Mouse (Mus musculus) intestine, embryonic 15.5 days (tissue): ENCODE results near the gene Usp8. TPM values are rescaled to one million over a fixed set of nuclear protein-coding genes. Genes with fewer than 3 reads are reported as not detected.

Experiments
- ATAC-seq: fragments of 200-750 bp; cut with Nextera tagmentation; 2 replicates; pipeline ENCODE4 v1.8.0; 2017; ENCODE audit warnings: moderate TSS enrichment, moderate library complexity
- H3K27ac ChIP-seq: fragments of 300-500 bp; sonication (generic); 2 replicates; pipeline ENCODE4 v1.5.1; 2015; ENCODE audit warnings: mild to moderate bottlenecking, inconsistent platforms
- H3K27me3 ChIP-seq: fragments of 300-500 bp; sonication (generic); replicated peaks from 2 replicates; pipeline ENCODE4 v1.6.1; 2015; ENCODE audit warnings: inconsistent platforms
- H3K36me3 ChIP-seq: fragments of 300-500 bp; sonication (generic); 2 replicates; pipeline ENCODE4 v1.6.1; 2015; ENCODE audit warnings: inconsistent platforms
- H3K4me1 ChIP-seq: fragments of 300-500 bp; sonication (generic); replicated peaks from 2 replicates; pipeline ENCODE4 v1.6.1; 2015; ENCODE audit warnings: inconsistent platforms
- H3K4me2 ChIP-seq: fragments of 300-500 bp; sonication (generic); replicated peaks from 2 replicates; pipeline ENCODE4 v1.6.1; 2015; ENCODE audit warnings: mild to moderate bottlenecking, inconsistent platforms
- H3K4me3 ChIP-seq: fragments of 300-500 bp; sonication (generic); replicated peaks from 2 replicates; pipeline ENCODE4 v1.5.1; 2015; ENCODE audit warnings: inconsistent platforms
- H3K9ac ChIP-seq: fragments of 300-500 bp; sonication (generic); 2 replicates; pipeline ENCODE4 v1.6.1; 2015; ENCODE audit warnings: inconsistent platforms
- H3K9me3 ChIP-seq: fragments of 300-500 bp; sonication (generic); 2 replicates; pipeline ENCODE4 v1.6.1; 2016; ENCODE audit warnings: inconsistent platforms
- whole genome bisulfite sequencing: fragments of 180-500 bp; shearing (Covaris S2); methylation state at CpG from one replicate; pipeline ENCODE4 v1.1.7; 2015; 5-methylcytosine and 5-hydroxymethylcytosine counted together
- polyA plus RNA-seq: library from polyadenylated mRNA; unstranded; fragments of >200 nt; fragmentation: Nextera tagmentation; extraction: Ambion mirVana; gene quantifications from 2 replicates; pipeline ENCODE4 v1.2.1, GENCODE M21; 2015

Usp8 gene
- 35.9 and 36.9 TPM in 2 replicates for polyA plus RNA-seq

DNA sequence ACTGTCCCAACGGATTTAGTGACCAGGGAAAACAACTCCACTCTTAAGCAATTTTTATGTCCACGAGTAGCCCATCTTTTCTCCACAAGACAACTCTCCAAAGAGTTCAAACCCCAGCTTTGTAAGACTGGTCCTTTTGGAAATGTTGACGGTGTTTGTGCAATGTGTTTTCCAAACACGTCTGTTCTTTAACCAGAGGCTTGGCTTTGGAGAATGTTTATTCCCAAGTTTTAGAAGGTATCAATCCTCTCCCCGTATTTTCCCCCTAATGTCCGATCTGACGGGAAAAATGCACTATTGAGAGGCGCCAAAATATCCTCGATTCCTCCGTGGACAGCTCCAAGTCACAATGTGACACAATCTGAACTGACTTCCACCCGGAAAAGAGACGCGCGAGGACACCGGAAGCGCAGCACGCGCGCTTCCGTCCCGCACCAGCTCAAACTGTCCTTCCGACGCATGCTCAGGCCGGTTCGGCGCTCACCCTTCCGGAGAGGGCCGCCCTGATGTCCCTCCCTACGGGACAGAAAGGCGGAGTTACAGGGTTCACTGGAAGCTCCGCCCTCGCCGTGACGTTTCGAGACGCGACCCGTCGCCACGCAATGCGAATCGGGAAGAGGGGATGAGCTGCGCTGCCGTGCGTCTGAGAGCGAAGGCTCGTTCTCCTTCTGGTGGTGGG is at the start of gene Usp8:
Gene Usp8, plus strand, starts transcription at position 570 of the 679 bp plus-strand sequence.
- Histone ChIP-seq H3K9me3 (no peaks in the 10 kb centered on the region), H3K4me1 (0 out of 2 replicates have a peak, but pooled peaks cover 6% of the 10 kb centered on the region), H3K4me3 (peak within 1 kb of the TSS; percentile 85), H3K4me2 (peak within 1 kb of the TSS; percentile 75), H3K27ac (peak within 1 kb of the TSS; percentile 80), H3K27me3 (no peaks in the 10 kb centered on the region), H3K36me3 (no peaks in the 10 kb centered on the region), H3K9ac (peak within 1 kb of the TSS; percentile 91)
- peak; percentile 100 for ATAC-seq
- 2% methylated on average over 47 of the region's 47 CpGs for WGBS

DNA sequence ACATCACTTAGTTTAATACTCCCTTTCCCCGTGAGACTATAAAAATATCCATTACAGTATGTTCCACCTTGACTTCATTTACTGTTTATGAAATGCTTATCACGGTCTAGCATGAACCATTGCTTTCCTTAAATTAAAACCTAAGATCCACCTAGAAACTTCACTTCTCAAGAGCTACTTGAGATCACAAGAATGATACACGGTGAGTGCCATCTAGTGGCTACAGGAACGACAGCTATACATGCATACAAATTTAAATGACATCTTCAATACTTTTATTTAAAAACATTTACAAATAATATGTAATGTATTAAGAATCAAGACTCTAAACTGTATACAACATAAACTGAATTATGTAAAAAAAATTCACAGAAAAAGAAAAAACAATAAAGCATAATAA is 43.6 kb upstream of the Usp8 start:
- WGBS = 61% methylated on average over 4 of the region's 4 CpGs
- ATAC-seq = no peak
- Histone ChIP-seq H3K4me1 (no peaks in the 10 kb centered on the region), H3K36me3 (no peaks in the 10 kb centered on the region), H3K4me2 (no peak overlapping the region), H3K27me3 (no peaks in the 10 kb centered on the region), H3K9ac (no peak overlapping the region), H3K27ac (no peak overlapping the region), H3K4me3 (no peak overlapping the region), H3K9me3 (no peaks in the 10 kb centered on the region)

DNA sequence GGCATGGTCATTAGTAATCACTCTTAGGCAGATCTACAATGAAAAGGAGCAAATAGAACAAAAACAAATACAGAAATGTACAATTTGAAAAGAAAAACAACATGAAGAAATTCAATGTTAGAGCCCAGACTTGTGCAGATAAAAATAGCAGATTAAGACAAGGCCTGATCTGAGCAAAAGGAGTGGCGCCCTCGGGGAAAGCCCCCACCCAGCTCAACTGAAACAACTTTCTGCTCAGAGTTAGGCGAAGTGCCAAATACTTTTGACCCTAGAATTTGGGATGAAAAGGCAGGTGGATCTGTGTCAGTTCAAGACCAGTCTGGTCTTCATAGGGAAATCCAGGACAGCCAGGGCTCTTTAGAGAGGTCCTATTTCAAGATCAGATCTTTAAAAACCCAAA is 41.1 kb upstream of the Usp8 start:
- Histone ChIP-seq H3K27ac (no peak overlapping the region), H3K36me3 (no peaks in the 10 kb centered on the region; the same call in 1 of the 2 replicates), H3K4me2 (no peak overlapping the region), H3K9me3 (no peaks in the 10 kb centered on the region), H3K4me1 (no peaks in the 10 kb centered on the region), H3K4me3 (no peak overlapping the region), H3K9ac (no peak overlapping the region), H3K27me3 (no peaks in the 10 kb centered on the region)
- whole genome bisulfite sequencing = 91% methylated on average over 3 of the region's 3 CpGs
- no peak for ATAC-seq

DNA sequence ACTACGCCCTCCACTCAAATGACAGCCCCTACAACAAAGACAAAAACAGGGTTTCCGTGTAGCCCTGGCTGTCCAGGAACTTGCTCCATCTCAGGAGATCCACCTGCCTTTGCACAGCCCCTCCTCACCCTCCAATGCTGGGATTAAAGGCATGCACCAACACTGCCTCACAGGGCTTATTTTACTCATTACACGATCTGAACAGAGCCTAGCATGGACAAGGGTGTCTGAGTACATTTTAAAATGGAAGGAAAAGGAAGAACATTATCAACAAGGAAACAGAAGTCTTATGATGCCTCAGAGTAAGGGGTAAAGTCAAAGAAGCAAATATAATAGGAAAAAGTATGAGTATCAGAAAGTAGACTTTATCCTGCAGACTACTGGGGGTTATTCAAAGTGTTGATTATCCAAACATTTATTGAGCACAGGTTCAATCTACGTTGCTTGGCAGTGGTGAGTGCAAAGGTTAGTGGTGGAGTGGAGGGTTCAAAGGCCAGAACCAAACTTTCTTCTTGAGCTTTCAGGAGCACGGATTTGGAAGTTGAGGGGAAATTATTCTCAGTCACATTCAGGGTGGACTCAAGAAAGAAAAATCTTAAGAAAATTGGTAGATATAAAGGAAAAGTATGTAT is 38.4 kb upstream of the Usp8 start:
- Histone ChIP-seq H3K27ac (peak overlapping the region; percentile 18), H3K4me3 (no peak overlapping the region), H3K4me2 (no peak overlapping the region), H3K9ac (no peak overlapping the region), H3K27me3 (no peaks in the 10 kb centered on the region), H3K36me3 (no peaks in the 10 kb centered on the region; the same call in 1 of the 2 replicates), H3K4me1 (no peaks in the 10 kb centered on the region; the same call in 1 of the 2 replicates), H3K9me3 (no peaks in the 10 kb centered on the region)
- 81% methylated on average over 5 of the region's 5 CpGs for WGBS
- peak; percentile 86 for ATAC-seq

DNA sequence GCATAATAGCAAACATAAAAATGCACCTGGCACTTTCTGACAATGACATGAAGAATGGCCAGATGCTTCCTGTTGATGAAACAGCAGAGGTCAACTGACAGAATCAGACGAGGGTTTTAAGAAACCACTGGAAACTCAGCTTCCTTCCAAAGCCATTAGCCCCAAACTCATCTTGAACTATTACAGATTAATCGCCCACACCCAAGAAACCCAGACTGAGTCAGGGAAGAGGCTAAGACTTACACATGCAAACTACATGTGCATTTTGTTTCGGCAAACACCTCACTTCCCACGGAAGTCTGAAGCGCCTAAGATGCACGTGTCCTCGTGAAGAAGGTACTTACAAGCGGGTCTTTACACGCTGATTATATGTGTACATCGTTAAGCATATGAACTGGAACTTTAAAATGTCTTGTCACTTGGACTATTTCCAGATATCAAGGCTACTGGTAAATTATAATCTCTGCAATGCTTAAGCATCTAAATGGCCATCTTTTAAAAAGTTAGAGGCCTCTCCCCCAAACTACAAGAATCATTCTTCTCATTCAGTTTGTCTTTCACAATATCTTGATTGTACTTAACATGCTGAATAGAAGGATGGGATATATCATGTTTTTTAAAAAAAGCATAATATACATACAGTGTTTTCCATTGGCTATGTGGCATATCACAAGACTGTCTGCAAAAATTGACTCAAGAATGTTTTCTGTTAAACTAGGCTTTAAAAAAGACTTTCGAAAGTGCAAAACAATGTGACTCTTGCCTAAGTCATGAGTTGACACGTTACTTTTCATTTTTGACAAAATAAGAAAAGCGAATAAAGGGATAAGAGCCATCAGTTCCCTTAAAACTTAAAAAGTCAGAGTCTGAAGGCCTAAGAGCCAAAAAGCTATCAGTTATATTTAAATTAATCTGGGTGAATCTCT is 33.5 kb upstream of the Usp8 start:
- Histone ChIP-seq H3K27ac (peak overlapping the region; percentile 100; the same call in 1 of the 2 replicates), H3K9ac (peak overlapping the region; percentile 99)
- 53% methylated on average over 13 of the region's 13 CpGs for WGBS

DNA sequence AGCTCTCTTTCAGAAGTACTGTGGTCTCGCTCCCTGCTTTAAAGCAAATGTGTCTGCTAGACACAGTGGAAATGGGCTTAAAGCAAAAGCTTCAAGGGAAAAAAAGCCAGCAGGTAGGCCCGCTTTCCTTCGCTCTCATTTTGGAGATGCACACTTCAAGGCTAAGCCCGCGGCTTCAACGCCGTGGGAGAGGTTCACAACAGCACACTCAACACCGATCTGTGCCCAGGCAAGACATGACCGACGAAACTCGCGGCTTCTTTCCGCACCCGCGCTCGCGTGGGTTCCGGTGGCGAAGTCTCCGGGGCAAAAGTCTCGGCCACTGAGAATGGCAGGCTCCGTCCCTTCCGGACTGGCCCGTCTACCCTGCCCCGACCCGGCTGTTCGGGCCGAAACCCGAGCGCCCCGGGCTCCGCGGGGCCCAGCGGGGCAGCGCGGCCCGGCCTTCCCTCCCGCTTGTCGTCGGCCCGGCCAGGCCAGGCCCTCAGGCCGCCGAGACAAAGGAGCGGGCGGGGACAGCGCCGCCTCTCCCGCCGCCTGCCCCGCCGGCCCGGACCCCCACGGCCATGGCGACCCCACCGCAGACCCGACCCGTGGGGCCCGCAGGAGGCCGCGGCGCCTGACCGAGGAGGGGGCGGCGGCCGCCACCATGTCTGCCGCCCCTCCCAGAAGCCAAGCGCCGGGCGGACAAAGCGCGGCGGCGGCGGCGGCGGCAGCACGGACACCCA is 32.5 kb upstream of the Usp8 start:
- peak overlapping the region; percentile 98 for H3K4me3 ChIP-seq
- no peaks in the 10 kb centered on the region for H3K27me3 ChIP-seq
- WGBS = under 1% methylated on average over 69 of the region's 77 CpGs
- H3K4me2 ChIP-seq = peak overlapping the region; percentile 59
- no peaks in the 10 kb centered on the region; the same call in 1 of the 2 replicates for H3K4me1 ChIP-seq
- H3K9ac ChIP-seq = peak overlapping the region; percentile 99
- no peaks in the 10 kb centered on the region for H3K9me3 ChIP-seq
- H3K36me3 ChIP-seq = no peaks in the 10 kb centered on the region
- peak overlapping the region; percentile 100 for H3K27ac ChIP-seq
- ATAC-seq = peak; percentile 76

More for the DNA sequence above, 33.5 kb upstream of the Usp8 start:
- H3K9me3 ChIP-seq = no peaks in the 10 kb centered on the region
- H3K4me3 ChIP-seq = peak overlapping the region; percentile 98
- H3K36me3 ChIP-seq = no peaks in the 10 kb centered on the region; the same call in 1 of the 2 replicates
- no peaks in the 10 kb centered on the region for H3K27me3 ChIP-seq
- peak overlapping the region; percentile 59 for H3K4me2 ChIP-seq
- H3K4me1 ChIP-seq = no peaks in the 10 kb centered on the region; the same call in 1 of the 2 replicates
- ATAC-seq = no peak

DNA sequence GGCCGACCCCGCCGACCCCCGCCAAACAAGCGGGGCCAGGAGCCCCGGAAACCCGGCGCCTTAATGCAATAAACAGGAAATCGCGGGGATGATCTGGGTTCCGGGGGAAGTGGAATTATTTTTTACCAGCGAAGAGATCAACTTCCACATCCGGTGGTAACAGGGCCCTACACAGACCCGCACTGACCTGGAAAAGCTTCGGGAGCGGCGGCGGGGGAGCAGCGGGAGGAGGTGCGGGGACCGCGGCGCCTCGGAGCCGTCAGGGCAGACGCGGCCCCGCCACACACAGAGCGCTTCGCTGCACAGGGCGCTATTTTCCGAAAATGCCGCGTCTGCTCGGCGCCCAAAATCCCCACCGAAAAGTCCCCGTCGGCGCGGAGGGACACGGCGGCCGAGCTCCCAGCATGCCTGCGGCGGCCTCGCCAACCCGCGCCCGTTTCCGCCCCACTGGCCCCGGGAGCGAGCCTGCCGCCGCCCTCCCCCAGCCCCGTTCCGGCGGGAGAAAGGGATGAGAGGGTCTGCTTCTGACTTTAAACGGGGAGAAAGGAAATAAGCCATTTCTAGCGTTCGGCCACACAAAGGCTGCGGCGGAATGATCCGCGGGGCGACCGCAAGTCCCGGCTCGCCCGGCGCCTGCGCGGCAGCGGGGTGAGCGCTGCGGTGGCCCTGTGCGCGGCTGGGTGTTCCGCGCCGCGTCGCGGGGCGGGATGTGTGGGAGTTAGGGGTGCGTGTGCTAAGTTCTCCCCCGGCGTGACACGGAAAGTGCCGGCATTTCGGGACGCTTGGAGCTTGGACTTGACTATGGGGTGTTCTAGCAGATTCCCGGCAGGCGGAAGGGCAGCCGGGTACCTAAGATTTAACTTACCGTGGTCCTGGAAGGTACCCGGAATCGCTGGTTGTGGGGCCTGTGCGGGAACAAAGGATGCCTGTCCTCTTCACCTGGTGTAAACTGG is 31.7 kb upstream of the Usp8 start:
- H3K4me2 ChIP-seq = peak overlapping the region; percentile 67
- peak overlapping the region; percentile 98 for H3K4me3 ChIP-seq
- no peaks in the 10 kb centered on the region for H3K27me3 ChIP-seq
- H3K36me3 ChIP-seq = 0 out of 2 replicates have a peak, but pooled peaks cover 2% of the 10 kb centered on the region
- peak overlapping the region; percentile 99 for H3K9ac ChIP-seq
- peak; percentile 94 for ATAC-seq
- peak overlapping the region; percentile 100 for H3K27ac ChIP-seq
- WGBS = under 1% methylated on average over 99 of the region's 99 CpGs
- H3K9me3 ChIP-seq = no peaks in the 10 kb centered on the region
- H3K4me1 ChIP-seq = no peaks in the 10 kb centered on the region; the same call in 1 of the 2 replicates

DNA sequence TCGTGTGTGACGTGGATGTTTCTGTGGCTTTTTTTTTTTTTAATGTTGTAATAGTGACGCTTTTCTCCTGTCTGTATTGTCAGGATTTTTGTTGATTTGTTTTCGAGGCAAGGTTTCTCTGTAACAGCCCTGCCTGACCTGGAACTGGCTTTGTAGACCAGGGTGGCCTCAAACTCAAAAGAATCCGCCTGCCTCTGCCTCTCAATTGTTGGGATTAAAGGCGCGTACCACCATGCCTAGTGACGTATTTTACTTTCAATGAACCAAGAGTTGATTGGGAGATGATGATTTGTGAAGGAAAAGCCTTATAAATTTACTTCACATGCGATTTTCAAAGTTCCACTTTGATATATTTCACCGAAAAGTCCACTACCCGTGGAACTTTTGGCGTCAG is 31.0 kb upstream of the Usp8 start, which contains the start of gene Gabpb1:
Gene Gabpb1, minus strand, starts transcription at position 216 of the 394 bp plus-strand sequence.
- no peaks in the 10 kb centered on the region for H3K9me3 ChIP-seq
- H3K9ac ChIP-seq = peak within 1 kb of the TSS; percentile 99
- H3K27ac ChIP-seq = peak within 1 kb of the TSS; percentile 100
- H3K4me1 ChIP-seq = no peaks in the 10 kb centered on the region; the same call in 1 of the 2 replicates
- 23% methylated on average over 12 of the region's 12 CpGs for WGBS
- 0 out of 2 replicates have a peak, but pooled peaks cover 3% of the 10 kb centered on the region for H3K36me3 ChIP-seq
- H3K4me2 ChIP-seq = peak within 1 kb of the TSS; percentile 67
- ATAC-seq = no peak
- H3K4me3 ChIP-seq = peak within 1 kb of the TSS; percentile 98
- H3K27me3 ChIP-seq = no peaks in the 10 kb centered on the region

DNA sequence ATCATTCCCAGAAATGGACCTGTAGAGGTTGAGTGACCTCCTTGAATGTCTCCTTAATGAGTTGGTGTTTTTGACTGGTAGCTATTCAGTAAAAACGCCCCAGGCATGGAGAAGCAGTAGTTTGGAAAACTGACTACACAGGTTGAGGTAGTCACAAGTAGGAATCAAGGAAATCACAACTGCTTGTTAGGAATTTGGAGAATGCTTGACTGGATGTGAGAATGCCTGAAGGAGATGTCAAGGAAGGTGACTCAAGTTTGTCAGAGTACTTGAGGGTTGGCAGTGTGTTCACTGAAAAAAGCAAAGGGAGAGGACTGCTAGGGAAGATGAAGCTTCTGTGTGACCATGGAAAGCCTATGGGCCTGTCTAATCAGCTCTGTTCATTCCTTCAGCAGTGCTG is 29.8 kb upstream of the Usp8 start:
- H3K4me1 ChIP-seq = no peaks in the 10 kb centered on the region; the same call in 1 of the 2 replicates
- H3K4me2 ChIP-seq = no peak overlapping the region
- H3K9ac ChIP-seq = no peak overlapping the region
- H3K36me3 ChIP-seq = 0 out of 2 replicates have a peak, but pooled peaks cover 3% of the 10 kb centered on the region
- H3K4me3 ChIP-seq = no peak overlapping the region
- no peaks in the 10 kb centered on the region for H3K27me3 ChIP-seq
- ATAC-seq = no peak
- 95% methylated on average over 1 of the region's 1 CpGs for WGBS
- H3K27ac ChIP-seq = no peak overlapping the region
- no peaks in the 10 kb centered on the region for H3K9me3 ChIP-seq

DNA sequence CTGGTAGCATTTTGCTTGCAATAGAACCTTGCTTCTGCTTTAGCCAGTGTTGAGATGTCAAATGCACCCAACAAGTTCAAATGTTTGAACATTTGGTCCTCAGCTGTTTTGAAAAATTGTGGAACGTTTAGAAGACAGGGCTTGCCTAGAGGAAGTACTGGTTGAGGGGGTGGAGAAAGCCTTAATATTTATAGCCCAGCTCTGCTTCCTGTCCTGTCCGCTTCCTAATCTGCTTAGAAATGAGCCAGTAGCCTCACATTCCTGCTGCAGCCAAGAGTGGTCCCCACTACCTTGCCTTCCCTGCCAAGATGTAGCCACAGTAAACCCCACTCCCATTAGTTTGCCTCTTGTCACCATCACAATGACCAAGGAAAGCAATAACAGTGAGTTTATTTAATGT is 24.8 kb upstream of the Usp8 start:
- H3K27me3 ChIP-seq = no peaks in the 10 kb centered on the region
- H3K9ac ChIP-seq = no peak overlapping the region
- peaks cover 9% of the 10 kb centered on the region for H3K36me3 ChIP-seq
- H3K4me3 ChIP-seq = no peak overlapping the region
- 46% methylated on average over 2 of the region's 2 CpGs for WGBS
- no peak overlapping the region for H3K4me2 ChIP-seq
- H3K4me1 ChIP-seq = no peaks in the 10 kb centered on the region
- H3K9me3 ChIP-seq = no peaks in the 10 kb centered on the region
- H3K27ac ChIP-seq = no peak overlapping the region; the same call in 1 of the 2 replicates
- ATAC-seq = no peak
